Mouse (Mus musculus) testis, adult 2 months (tissue): ENCODE results near the gene Sec61b.

Source experiments
- CTCF ChIP-seq: fragments of 200-500 bp; IDR thresholded peaks from 2 replicates; pipeline ENCODE4 v1.5.1; 2012; ENCODE audit warnings: low read depth, mild to moderate bottlenecking, inconsistent platforms, low read length, moderate library complexity; ENCODE audit not compliant: control insufficient read depth, insufficient read depth, insufficient replicate concordance
- POLR2A ChIP-seq: fragments of 200-500 bp; IDR thresholded peaks from 2 replicates; pipeline ENCODE4 v1.6.1; 2012; ENCODE audit warnings: low read depth, mild to moderate bottlenecking, inconsistent platforms, low read length, moderate library complexity; ENCODE audit not compliant: control insufficient read depth

GRCm38 (mm10) chr4:47448526-47448925, 25.9 kb upstream of the Sec61b start:
- TF ChIP-seq CTCF (no peak), POLR2A (no peak)
